Mouse (Mus musculus): ENCODE measurements around the gene Psmb2.

The Psmb2 gene

GRCm38 (mm10) chr4:126677054-126678003 is at the start of gene Psmb2:
Gene Psmb2 (plus strand): TSS chr4:126677630.
- peak; percentile 98 for DNase-seq

GRCm38 (mm10) chr4:126631922-126632321 is 45.5 kb upstream of the Psmb2 start:
- no peak for DNase-seq

GRCm38 (mm10) chr4:126632668-126633067 is 44.8 kb upstream of the Psmb2 start:
- no peak for DNase-seq

GRCm38 (mm10) chr4:126636330-126636729 is 41.1 kb upstream of the Psmb2 start:
- no peak for DNase-seq

GRCm38 (mm10) chr4:126637446-126637845 is 40.0 kb upstream of the Psmb2 start:
- no peak for DNase-seq

- DNase-seq: no peak
Observed at GRCm38 (mm10) chr4:126639339-126639738, 38.1 kb upstream of the Psmb2 start.

- no peak for DNase-seq
Observed at GRCm38 (mm10) chr4:126641901-126642300, 35.5 kb upstream of the Psmb2 start.

- DNase-seq: no peak
Observed at GRCm38 (mm10) chr4:126643815-126644214, 33.6 kb upstream of the Psmb2 start.

- no peak for DNase-seq
Observed at GRCm38 (mm10) chr4:126644333-126644963, 33.0 kb upstream of the Psmb2 start.

- DNase-seq: no peak
Observed at GRCm38 (mm10) chr4:126647996-126648910, 29.2 kb upstream of the Psmb2 start.

- no peak for DNase-seq
Observed at GRCm38 (mm10) chr4:126653148-126653547, 24.3 kb upstream of the Psmb2 start.

GRCm38 (mm10) chr4:126655356-126655755 is 22.1 kb upstream of the Psmb2 start:
- peak; percentile 50 for DNase-seq

GRCm38 (mm10) chr4:126661249-126661648 is 16.2 kb upstream of the Psmb2 start:
- DNase-seq: peak; percentile 21

GRCm38 (mm10) chr4:126667075-126667474 is 10.4 kb upstream of the Psmb2 start:
- no peak for DNase-seq

- no peak for DNase-seq
Observed at GRCm38 (mm10) chr4:126682298-126682697, 4.9 kb downstream of the Psmb2 start.

GRCm38 (mm10) chr4:126683084-126683483 is 5.7 kb downstream of the Psmb2 start:
- DNase-seq: no peak

- no peak for DNase-seq
Observed at GRCm38 (mm10) chr4:126689457-126689856, 12.0 kb downstream of the Psmb2 start.

- DNase-seq: no peak
Observed at GRCm38 (mm10) chr4:126693021-126693420, 15.6 kb downstream of the Psmb2 start.

GRCm38 (mm10) chr4:126696908-126697307 is 19.5 kb downstream of the Psmb2 start:
- no peak for DNase-seq

GRCm38 (mm10) chr4:126706630-126707438 is 29.4 kb downstream of the Psmb2 start:
- DNase-seq: no peak

- DNase-seq: no peak
Observed at GRCm38 (mm10) chr4:126707439-126707826, 30.0 kb downstream of the Psmb2 start.

- no peak for DNase-seq
Observed at GRCm38 (mm10) chr4:126732111-126732510, 54.7 kb downstream of the Psmb2 start.
